Mouse (Mus musculus) testis, adult 2 months (tissue): Measurements from ENCODE around the gene Acbd3.

Experiments used
- CTCF ChIP-seq: fragments of 200-500 bp; IDR thresholded peaks from 2 replicates; pipeline ENCODE4 v1.5.1; 2012; ENCODE audit warnings: low read depth, mild to moderate bottlenecking, inconsistent platforms, low read length, moderate library complexity; ENCODE audit not compliant: control insufficient read depth, insufficient read depth, insufficient replicate concordance
- POLR2A ChIP-seq: fragments of 200-500 bp; IDR thresholded peaks from 2 replicates; pipeline ENCODE4 v1.6.1; 2012; ENCODE audit warnings: low read depth, mild to moderate bottlenecking, inconsistent platforms, low read length, moderate library complexity; ENCODE audit not compliant: control insufficient read depth

DNA sequence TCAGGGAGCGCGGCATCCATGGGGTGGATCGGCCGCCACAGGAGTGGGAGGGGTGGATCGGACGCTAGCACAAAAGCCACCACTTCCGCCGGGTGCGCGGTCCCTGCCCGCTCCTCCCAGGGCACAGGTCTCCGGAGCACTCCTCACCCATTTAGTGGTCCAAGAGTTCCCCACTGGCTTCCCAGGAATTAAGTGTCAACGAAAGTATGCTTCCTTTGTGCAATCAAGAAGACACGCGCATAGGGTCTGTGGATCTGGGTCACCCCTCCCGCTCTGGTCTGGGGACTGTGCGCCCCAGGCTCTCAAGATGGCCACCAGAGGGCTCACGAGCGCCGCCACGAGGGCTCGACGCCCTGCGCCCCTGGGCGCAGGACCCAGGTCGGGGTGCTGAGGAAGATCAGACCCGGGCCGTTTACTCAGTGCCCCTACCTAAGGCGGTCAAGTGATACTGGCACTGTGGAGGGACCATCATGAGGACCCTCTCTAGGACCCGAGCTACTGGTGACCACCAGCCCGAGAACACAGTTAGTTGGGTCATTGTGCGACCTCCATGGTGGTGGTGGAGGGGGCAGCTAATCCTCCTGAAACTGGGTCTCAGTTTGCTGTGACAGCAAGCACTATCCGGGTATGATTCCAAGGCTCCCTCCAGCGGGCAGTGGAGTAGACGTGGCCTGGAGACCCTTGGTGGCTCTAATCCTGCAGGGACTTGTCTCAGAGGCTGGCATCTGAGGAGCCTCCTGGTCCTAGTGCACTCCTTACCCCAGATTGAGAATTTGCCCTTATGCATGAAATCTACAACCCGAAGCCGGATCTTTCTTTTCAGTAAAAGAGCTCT, 42.7 kb downstream of the Acbd3 start:
- peak; percentile 40 for TF ChIP-seq CTCF
- TF ChIP-seq POLR2A: no peak
